Comparison of ENCODE assay signal across 1 mouse cellular context in the genomic region with DNA sequence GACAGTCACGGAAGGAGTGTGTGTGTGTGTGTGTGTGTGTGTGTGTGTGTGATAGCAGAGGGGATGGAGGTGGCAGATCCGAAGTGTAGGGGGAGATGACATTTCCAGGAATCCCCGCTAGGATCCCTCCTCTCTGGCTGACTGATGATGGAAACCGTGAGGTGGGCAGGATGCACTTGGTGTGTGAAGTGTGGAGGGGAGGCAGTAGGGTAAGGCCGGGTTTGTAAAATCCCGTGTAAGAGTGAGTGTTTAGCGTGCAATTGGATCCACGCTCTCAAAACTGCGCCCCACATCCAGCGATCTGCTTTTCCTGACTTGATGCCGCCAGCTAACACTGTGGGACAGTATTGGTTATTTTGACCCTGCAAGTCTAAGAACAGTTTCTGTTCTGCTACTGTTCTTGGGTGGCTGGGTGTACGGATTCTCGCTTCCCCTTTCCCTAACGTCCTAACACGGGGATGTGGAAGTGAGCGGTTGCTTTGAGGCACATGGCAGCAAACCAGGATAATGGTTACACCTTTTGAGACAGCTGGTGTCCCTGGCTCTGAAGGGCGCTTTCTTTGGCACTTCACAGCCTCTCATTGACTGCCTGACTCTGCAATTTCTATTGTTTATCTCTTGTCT.
TF ChIP-seq lines count a peak whose summit lies in the region.

No protein-coding gene starts in this region.

TF ChIP-seq in CH12.LX, 34 proteins besides CTCF, POLR2A, EP300 and RAD21 (continued from another document):
- TF ChIP-seq ELF1 (IDR thresholded peaks at IDR 0.05; ENCODE audit: low read depth, low read length) (no peak), E2F4 (IDR thresholded peaks at IDR 0.05; ENCODE audit: insufficient replicate concordance, low read depth, low read length) (no peak), MEF2A (IDR thresholded peaks at IDR 0.05; ENCODE audit: borderline replicate concordance, low read depth, low read length) (no peak), MAFK (IDR thresholded peaks at IDR 0.05; ENCODE audit: insufficient replicate concordance, low read length) (no peak), SIN3A (IDR thresholded peaks at IDR 0.05; ENCODE audit: low read length) (no peak), MAZ (IDR thresholded peaks at IDR 0.05; ENCODE audit: low read depth, low read length) (no peak), SMC3 (IDR thresholded peaks at IDR 0.05; ENCODE audit: low read depth, low read length) (no peak), HCFC1 (IDR thresholded peaks at IDR 0.05; ENCODE audit: low read depth, low read length) (no peak), UBTF (IDR thresholded peaks at IDR 0.05; ENCODE audit: low read depth, low read length) (no peak), CHD1 (IDR thresholded peaks at IDR 0.05; ENCODE audit: low read depth, low read length) (no peak), TCF12 (IDR thresholded peaks at IDR 0.05; ENCODE audit: low read depth, low read length) (no peak), BHLHE40 (IDR thresholded peaks at IDR 0.05; ENCODE audit: low read depth, low read length) (peak; percentile 70), NELFE (IDR thresholded peaks at IDR 0.05; ENCODE audit: low read depth, low read length) (no peak), GABPA (IDR thresholded peaks at IDR 0.05; ENCODE audit: insufficient replicate concordance, low read depth, low read length) (no peak), NRF1 (IDR thresholded peaks at IDR 0.05; ENCODE audit: low read depth, low read length) (no peak)
TF ChIP-seq in CH12.LX: peak in this region for 6.
